Mouse (Mus musculus) yolk sac, embryonic 10.5 days (tissue): Measurements from ENCODE around the gene Pcsk1n.

Experiments used
- DNase-seq: peaks from one replicate; pipeline ENCODE4 v3.0.0-alpha.2; 2017; ENCODE audit warnings: low spot score

Pcsk1n gene

DNA sequence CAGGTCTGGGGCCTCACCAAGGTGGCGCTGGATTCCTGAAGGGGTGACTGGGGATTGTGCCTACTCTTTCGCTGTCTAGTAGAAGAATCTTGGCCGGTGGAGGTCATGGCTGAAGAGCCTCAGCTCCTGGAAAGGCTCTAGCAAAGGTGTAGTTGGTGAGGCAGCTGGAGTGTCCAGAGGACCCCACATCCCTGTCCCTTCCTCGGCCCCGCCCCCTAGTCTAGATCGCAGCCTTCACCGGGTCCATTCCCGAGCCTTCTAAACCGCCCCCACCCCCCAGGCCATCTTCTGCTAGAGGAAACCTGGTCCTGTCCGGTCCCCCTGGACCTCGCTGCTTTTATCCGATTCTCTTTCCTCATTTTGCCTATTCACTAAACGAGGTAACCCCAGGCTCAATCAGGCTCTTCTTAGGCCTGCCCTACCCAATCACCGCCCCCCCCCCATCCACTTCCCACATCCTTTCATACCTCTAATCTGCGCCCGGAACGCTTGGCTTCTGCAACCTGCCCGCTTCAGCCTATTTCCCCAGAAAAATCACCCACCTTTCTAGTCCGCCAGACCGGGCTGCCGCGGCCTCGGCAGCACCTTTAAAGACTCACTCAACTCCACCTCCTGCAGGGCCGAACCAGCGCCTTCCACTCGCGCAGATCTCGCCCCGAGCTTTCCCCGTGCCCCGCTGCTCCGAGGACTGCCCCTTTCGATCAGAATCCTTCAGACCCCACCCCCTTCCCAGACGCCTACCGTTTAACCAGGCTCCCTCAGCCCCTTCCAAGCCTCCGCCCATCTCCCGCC, 27.7 kb downstream of the Pcsk1n start, which contains the start of gene Hdac6:
TSS of gene Hdac6 (minus strand) at position 782 of the 792 bp plus-strand sequence.
- DNase-seq = no peak

DNA sequence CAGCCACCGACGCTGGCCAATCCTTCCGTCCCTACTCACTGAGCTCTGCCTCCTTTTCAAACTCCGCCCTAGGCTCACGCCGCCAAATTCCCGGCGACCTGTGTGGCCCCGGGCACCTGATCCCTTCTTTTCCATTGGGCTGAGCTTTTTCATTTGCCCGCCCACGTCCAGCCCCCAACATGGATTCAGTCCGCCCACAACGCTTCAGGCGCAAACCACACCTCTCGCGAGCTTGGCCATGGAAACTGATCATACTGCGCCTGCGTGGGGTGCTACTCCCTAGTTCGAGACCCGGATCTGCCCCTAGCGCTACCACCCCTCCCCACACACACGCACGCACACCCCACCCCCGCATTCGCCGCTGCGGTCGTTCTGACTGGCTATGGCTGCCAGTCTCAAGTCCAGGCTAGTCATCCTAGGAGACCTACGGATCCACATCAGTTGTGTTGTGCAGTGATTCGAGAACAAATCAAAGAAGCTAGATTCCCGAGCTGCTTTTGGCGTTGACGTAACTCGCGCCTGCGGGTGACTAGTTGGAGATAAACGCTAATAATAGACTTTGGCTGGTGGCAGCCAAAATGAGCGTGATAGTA, 28.4 kb downstream of the Pcsk1n start:
- DNase-seq = peak; percentile 96

DNA sequence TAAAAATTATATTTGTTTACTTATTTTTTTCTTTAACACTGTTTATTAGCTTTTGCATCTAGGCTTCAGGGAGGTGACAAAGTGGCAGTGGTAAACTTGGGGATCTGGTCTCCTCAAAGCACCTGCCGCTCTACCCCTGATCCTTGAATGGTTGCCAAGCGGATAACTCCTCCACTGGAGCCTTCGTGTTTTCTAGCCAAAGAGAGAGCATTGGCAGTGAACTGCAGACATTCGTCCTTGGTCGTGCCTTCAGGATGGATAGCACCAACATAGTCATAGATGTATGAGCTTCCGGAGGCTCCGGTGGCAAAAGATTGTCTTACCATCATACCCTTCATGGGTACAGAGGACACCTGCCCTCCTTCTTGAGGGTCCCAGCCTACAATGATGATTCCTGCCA, 30.5 kb downstream of the Pcsk1n start:
- DNase-seq = no peak

DNA sequence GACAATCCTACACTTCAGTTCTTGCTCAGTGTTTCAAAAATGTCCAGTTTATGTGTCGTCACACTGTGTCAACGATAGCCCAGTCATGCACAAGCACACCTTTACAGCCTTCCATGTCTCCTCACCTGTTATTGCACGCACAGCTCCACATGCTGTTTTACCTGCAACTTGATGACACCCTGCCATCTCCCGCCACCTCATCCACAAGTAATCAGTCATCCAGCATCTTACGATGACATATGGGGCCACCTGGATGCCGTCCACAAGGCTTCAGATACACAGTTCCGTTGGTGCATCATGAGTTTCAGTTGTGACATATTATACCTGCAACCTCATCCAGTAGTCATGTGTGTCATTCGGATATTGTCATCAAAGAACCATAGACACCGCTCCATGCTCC, 39.2 kb downstream of the Pcsk1n start:
- no peak for DNase-seq

DNA sequence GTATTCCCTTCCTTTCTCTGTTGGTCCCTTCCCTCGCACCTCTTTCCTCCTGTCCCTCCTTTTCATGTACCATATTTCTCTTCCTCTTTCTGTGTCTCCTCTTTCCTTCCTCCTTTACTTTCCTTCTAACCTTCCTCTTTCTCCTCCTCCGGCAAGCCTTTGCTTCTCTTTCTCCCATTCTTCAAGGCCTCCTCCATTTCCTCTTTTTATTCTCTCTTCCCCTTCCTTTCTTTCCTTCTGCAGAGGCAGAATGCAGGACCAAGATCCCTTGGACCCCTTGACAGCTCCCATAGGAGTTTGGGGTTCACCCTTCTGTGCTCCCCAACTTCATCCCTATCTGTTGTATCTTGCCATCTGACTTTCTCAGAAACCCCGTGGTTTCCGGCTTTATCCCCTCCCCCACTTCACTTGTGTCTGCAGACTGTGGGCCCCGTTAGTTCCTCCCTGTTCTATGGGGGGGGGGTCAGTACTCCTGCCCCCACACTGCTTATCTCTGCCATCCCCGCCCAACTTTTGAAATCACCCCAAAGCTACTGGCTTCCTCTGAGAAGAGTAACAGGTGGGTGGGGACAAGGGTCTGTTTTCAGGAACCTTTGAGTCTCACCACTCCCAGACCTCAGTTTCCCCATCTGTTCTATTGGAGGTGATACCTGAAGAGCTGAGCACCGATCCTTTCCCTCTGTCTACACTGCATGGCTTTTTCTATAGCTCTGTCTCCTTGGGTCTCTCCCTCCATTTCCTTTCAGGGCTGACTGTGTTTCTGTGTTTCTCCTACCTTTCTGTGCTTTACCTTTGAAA, 44.4 kb downstream of the Pcsk1n start:
- no peak for DNase-seq

DNA sequence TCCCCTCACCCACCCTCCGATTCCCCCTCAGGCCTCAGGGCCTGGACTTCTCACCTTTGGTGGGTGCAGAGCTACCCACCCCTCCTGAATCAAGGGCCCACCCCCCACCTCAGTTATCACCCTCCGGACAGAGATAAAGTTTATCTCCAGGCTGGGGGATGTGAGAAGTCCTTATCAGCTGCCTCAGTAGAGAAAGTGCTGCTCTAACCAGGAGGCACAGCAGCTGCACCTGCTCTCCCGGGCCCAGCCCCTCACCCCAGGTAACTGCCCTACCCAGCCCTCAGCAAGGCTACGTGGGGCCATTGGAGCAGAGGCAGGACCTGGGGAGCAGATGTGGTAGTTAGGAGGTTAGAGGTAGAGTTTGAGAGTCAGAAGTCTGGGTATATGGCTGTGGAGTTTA, 46.5 kb downstream of the Pcsk1n start:
- DNase-seq = no peak

DNA sequence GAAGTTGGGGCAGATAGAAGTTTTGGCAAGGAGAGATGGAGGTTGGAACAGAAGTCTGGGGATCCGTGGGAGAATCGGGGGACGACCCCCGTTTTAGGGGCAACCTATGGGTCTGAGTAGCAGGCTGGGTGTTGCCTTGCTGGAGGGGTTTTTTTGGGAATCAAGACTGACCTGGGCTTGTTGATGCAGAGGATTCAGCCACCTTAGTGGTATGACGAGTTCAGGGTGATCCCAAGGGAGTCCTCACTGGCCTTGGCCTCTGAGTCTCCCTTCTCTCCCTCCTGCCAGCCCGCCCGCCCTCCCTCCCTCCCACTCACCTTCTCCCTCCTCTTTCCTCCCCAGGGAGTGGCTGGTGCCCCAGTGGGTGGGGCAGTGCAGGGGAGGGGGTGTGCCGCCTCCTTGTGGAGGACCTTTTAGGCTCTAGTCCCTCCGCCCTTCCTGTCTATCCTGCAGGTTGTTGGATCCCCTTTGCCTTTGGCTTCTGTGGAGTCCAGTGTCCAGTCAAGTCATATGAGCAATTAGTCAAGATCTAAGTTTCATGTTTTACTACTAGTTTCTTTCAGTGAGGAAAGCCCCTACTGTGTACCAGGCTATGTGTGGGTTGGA, 48.1 kb downstream of the Pcsk1n start:
- no peak for DNase-seq

DNA sequence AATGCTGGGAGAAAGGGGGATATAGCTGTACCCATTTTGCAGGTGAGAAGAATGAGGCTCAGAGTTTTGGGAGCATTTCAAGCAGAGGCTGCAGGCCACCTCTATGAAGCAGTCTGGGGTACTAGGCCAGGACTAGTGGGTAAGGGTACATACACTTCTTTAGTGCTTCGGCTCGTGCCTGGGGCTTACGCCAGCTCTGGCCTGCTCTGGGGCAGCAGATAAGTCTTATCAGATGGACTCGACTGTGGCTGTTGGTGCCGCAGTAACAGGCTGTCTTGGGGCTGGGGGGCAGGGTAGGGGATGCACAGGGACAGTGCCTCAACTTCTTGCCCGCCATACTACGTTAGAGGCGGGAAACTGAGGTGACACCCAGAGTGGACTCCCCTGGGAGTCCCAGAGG, 48.6 kb downstream of the Pcsk1n start:
- no peak for DNase-seq

DNA sequence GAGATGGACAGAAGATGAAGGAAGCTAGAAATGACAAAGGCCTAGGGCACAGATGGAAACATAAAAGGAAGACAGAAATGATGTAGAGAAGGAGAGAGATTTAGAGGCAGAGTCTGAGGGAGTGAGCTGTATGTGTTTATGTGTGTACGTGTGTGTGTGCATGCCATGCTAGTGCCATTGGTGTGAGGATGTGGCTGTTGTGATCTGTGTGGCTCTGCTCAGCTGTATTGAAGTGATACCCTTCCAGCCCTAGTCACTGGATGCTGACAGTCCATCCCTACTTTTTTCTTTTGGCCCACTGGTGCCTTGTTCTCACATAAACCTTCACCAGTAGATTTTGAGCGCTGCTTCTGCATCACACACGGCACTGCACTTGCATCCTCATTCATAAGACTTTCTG, 49.3 kb downstream of the Pcsk1n start:
- no peak for DNase-seq

DNA sequence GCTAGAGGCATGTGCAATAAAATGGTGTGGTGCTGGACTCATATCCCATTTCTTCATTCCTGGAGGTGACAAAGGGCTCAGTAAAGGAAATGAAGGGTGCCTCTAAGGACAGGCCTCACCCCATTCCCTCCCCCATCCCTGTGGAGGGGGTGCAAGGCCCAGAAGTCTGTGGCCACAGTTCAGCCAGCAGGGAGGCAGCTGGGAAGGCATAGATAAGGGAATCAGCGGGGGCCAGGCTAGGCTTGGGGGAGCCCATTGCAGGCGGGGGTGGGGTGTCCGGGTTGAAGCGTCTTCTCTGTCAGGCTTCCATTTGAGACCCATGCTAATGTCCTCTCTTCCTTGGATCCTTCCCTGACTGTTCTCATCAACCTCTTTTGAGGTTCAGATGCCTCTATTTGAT, 51.7 kb downstream of the Pcsk1n start:
- DNase-seq = no peak
